Mouse (Mus musculus) bone marrow macrophage, adult 2 months (primary cell): ENCODE results near the gene Zmynd12.

Experiments
- CTCF ChIP-seq: IDR thresholded peaks from 2 replicates; pipeline ENCODE4 v1.5.1; 2012; ENCODE audit warnings: low read depth, mild to moderate bottlenecking, low read length, moderate library complexity
- POLR2A ChIP-seq: IDR thresholded peaks from 2 replicates; pipeline ENCODE4 v1.6.1; 2012; ENCODE audit warnings: mild to moderate bottlenecking, low read depth, low read length, borderline replicate concordance

DNA sequence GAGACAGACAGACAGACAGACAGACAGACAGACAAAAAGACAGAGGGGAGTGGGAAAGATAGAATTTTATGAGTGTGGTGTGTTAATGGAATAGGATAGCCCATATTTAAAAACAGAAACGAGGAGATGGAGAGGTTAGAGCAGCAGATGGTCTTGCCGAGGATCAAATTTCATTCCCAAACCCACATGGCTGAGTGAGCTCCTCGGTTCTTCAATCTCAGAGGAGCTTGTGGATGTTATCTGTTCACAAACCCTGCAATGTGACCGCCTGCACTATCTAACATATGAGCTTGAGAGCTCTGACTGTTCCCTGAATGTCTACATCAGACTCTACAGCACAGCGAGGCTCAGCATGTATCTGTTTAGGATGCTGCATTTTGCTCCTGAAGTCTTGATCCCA is 50.5 kb downstream of the Zmynd12 start:
- TF ChIP-seq CTCF (no peak), POLR2A (no peak)
